Mouse (Mus musculus): ENCODE data around the gene Flt4.

DNA sequence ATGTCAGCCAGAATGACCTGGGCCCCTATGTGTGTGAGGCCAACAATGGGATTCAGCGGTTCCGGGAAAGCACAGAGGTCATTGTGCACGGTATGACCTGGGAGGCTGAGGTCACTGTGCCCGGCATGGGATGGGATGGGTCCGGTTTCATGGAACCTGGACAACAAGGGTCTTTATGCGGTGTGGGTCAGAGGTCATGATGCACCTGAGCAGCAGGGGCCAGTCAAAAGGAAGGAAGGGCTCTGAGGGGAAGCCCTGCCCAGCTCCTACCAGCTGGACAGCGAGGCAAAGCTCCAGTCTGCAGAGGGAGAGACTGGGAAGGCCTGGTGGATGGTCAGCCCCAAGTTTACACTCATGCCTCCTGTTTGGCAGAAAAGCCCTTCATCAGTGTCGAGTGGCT, 17.7 kb downstream of the Flt4 start:
- TF ChIP-seq CHD2 (IDR thresholded peaks at IDR 0.05; ENCODE audit: low read depth, low read length) (no peak), HCFC1 (IDR thresholded peaks at IDR 0.05; ENCODE audit: borderline replicate concordance, insufficient read depth, low read length) (no peak)
